Mouse (Mus musculus) forebrain, embryonic 10.5 days (tissue): Measurements from ENCODE around the gene Adam15. TPM values are rescaled to one million over a fixed set of nuclear protein-coding genes. Genes with fewer than 3 reads are reported as not detected.

Experiments used
- DNase-seq: peaks from one replicate; pipeline ENCODE4 v3.0.0-alpha.2; 2017; ENCODE audit warnings: low spot score; ENCODE audit errors: extremely low spot score
- H3K27ac ChIP-seq: fragments of 300-500 bp; sonication (generic); 2 replicates; pipeline ENCODE4 v1.5.1; 2016; ENCODE audit warnings: mild to moderate bottlenecking
- H3K27me3 ChIP-seq: fragments of 300-500 bp; sonication (generic); 2 replicates; pipeline ENCODE4 v1.6.1; 2016; ENCODE audit warnings: mild to moderate bottlenecking; ENCODE audit not compliant: poor library complexity, severe bottlenecking
- H3K36me3 ChIP-seq: fragments of 300-500 bp; sonication (generic); replicated peaks from 2 replicates; pipeline ENCODE4 v1.6.1; 2016; ENCODE audit warnings: mild to moderate bottlenecking, moderate library complexity
- H3K4me1 ChIP-seq: fragments of 300-500 bp; sonication (generic); 2 replicates; pipeline ENCODE4 v1.6.1; 2016
- H3K4me3 ChIP-seq: fragments of 300-500 bp; sonication (generic); 2 replicates; pipeline ENCODE4 v1.5.1; 2016; ENCODE audit warnings: mild to moderate bottlenecking, moderate library complexity
- H3K9me3 ChIP-seq: fragments of 300-500 bp; sonication (generic); 2 replicates; pipeline ENCODE4 v1.6.1; 2016; ENCODE audit warnings: mild to moderate bottlenecking, moderate library complexity
- WGBS: fragments of 180-500 bp; shearing (Covaris S2); methylation state at CpG from one replicate; pipeline ENCODE4 v1.1.7; 2016; 5-methylcytosine and 5-hydroxymethylcytosine counted together
- polyA plus RNA-seq: library from polyadenylated mRNA; unstranded; fragments of >200 nt; fragmentation: Nextera tagmentation; extraction: Ambion mirVana; gene quantifications from 2 replicates; pipeline ENCODE4 v1.2.1, GENCODE M21; 2016

The Adam15 gene
- polyA plus RNA-seq, 1 experiment from 2014 or later = 32.1 TPM

- 82% methylated on average over 8 of the region's 8 CpGs for WGBS
- H3K9me3 ChIP-seq = no peaks in the 10 kb centered on the region
- H3K4me1 ChIP-seq = peaks cover 11% of the 10 kb centered on the region
- DNase-seq = no peak
- no peak overlapping the region for H3K27ac ChIP-seq
- H3K36me3 ChIP-seq = no peaks in the 10 kb centered on the region
- H3K4me3 ChIP-seq = no peak overlapping the region
- H3K27me3 ChIP-seq = peaks cover 29% of the 10 kb centered on the region
These were observed 54.0 kb downstream of the Adam15 start for GRCm38 (mm10) chr3:89295685-89296230.

DNA sequence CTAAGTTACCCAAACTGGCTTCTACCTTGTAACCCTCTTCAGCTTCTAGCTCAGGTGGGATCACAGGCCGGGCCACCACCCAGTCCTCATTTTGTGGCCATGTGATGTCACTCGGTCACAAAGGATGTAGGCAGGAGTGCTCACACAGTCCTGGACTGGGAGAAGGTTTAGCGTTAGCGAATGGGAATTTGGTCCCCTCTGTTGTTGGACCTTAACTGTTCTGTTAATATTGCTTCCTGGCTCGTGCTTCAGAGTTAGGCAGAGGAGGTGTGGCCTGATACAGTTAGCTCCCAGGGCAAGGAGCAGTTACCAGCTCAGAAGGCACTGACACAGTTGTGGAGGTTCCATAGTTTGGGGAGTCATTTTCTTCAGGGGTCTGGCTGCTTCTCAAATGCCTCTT is 55.6 kb downstream of the Adam15 start:
- no peak for DNase-seq
- no peaks in the 10 kb centered on the region for H3K36me3 ChIP-seq
- H3K4me3 ChIP-seq = no peak overlapping the region
- no peak overlapping the region for H3K27ac ChIP-seq
- H3K27me3 ChIP-seq = peaks cover 14% of the 10 kb centered on the region
- no peaks in the 10 kb centered on the region for H3K9me3 ChIP-seq
- 83% methylated on average over 5 of the region's 5 CpGs for WGBS
- H3K4me1 ChIP-seq = peaks cover 1% of the 10 kb centered on the region

GRCm38 (mm10) chr3:89293247-89293918 is 56.4 kb downstream of the Adam15 start:
- Histone ChIP-seq H3K36me3 (no peaks in the 10 kb centered on the region), H3K4me1 (peaks cover 7% of the 10 kb centered on the region), H3K4me3 (no peak overlapping the region), H3K9me3 (no peaks in the 10 kb centered on the region), H3K27me3 (peaks cover 6% of the 10 kb centered on the region), H3K27ac (no peak overlapping the region)
- WGBS = 94% methylated on average over 11 of the region's 11 CpGs
- DNase-seq = no peak

- no peak for DNase-seq
- Histone ChIP-seq H3K36me3 (no peaks in the 10 kb centered on the region), H3K27ac (no peak overlapping the region), H3K4me1 (peaks cover 14% of the 10 kb centered on the region), H3K9me3 (no peaks in the 10 kb centered on the region), H3K4me3 (no peak overlapping the region), H3K27me3 (no peaks in the 10 kb centered on the region)
- 75% methylated on average over 5 of the region's 5 CpGs for WGBS
These were observed 57.5 kb downstream of the Adam15 start for GRCm38 (mm10) chr3:89292303-89292702.

GRCm38 (mm10) chr3:89291874-89292273 is 57.9 kb downstream of the Adam15 start:
- Histone ChIP-seq H3K4me3 (no peak overlapping the region), H3K27ac (no peak overlapping the region), H3K9me3 (no peaks in the 10 kb centered on the region), H3K27me3 (no peaks in the 10 kb centered on the region), H3K4me1 (peaks cover 19% of the 10 kb centered on the region), H3K36me3 (no peaks in the 10 kb centered on the region)
- 83% methylated on average over 10 of the region's 10 CpGs for WGBS
- no peak for DNase-seq

Other genes with a start within 250 kb of the Adam15 start
- gene Gm43738, start 248.9 kb downstream of the Adam15 start, polyA plus RNA-seq = not detected in 2 replicates
- gene Fdps, start 248.0 kb downstream of the Adam15 start, polyA plus RNA-seq = 327 and 359 TPM in 2 replicates
- gene Pklr, start 213.9 kb downstream of the Adam15 start, polyA plus RNA-seq = 4.5 and 5.6 TPM in 2 replicates
- gene Hcn3, start 189.8 kb downstream of the Adam15 start, polyA plus RNA-seq = 4.8 and 5.5 TPM in 2 replicates
- gene Clk2, start 185.2 kb downstream of the Adam15 start, polyA plus RNA-seq = 33.7 and 34.2 TPM in 2 replicates
- 100 and 103 TPM in 2 replicates for gene Scamp3, start 172.5 kb downstream of the Adam15 start, polyA plus RNA-seq
- 25.1 and 25.6 TPM in 2 replicates for gene Fam189b, start 166.9 kb downstream of the Adam15 start, polyA plus RNA-seq
- gene Gba, start 147.1 kb downstream of the Adam15 start, polyA plus RNA-seq = 34.2 and 34.7 TPM in 2 replicates
- 65.8 and 78.2 TPM in 2 replicates for gene Thbs3, start 134.8 kb downstream of the Adam15 start, polyA plus RNA-seq
- 227 and 242 TPM in 2 replicates for gene Mtx1, start 122.9 kb downstream of the Adam15 start, polyA plus RNA-seq
- 1.7 and 1.8 TPM in 2 replicates for gene Muc1, start 120.9 kb downstream of the Adam15 start, polyA plus RNA-seq
- gene Krtcap2, start 104.0 kb downstream of the Adam15 start, polyA plus RNA-seq = 260 and 275 TPM in 2 replicates
- gene Trim46, start 103.7 kb downstream of the Adam15 start, polyA plus RNA-seq = 4.4 and 5.4 TPM in 2 replicates
- 76.7 and 78.6 TPM in 2 replicates for gene Dpm3, start 90.6 kb downstream of the Adam15 start, polyA plus RNA-seq
- gene Slc50a1, start 79.4 kb downstream of the Adam15 start, polyA plus RNA-seq = 25.1 and 26.0 TPM in 2 replicates
- gene Efna1, start 68.9 kb downstream of the Adam15 start, polyA plus RNA-seq = 12.9 and 13.2 TPM in 2 replicates
- gene Efna3, start 27.0 kb downstream of the Adam15 start, polyA plus RNA-seq = 3.0 and 4.0 TPM in 2 replicates
- gene Efna4, start 12.0 kb downstream of the Adam15 start, polyA plus RNA-seq = 27.6 and 28.7 TPM in 2 replicates
- gene Dcst2, start 12.0 kb upstream of the Adam15 start, polyA plus RNA-seq = 0.06 and 0.16 TPM in 2 replicates
- 0.23 TPM in 1 of 2 replicates, not detected in the other for gene Dcst1, start 15.3 kb upstream of the Adam15 start, polyA plus RNA-seq
- 0.65 and 0.69 TPM in 2 replicates for gene Zbtb7b, start 44.8 kb upstream of the Adam15 start, polyA plus RNA-seq
- 0.15 and 0.23 TPM in 2 replicates for gene Lenep, start 52.8 kb upstream of the Adam15 start, polyA plus RNA-seq
- 27.0 and 29.8 TPM in 2 replicates for gene Flad1, start 61.9 kb upstream of the Adam15 start, polyA plus RNA-seq
- 681 and 720 TPM in 2 replicates for gene Cks1b, start 68.4 kb upstream of the Adam15 start, polyA plus RNA-seq
- gene Shc1, start 68.4 kb upstream of the Adam15 start, polyA plus RNA-seq = 49.4 and 53.2 TPM in 2 replicates
- gene Pygo2, start 80.2 kb upstream of the Adam15 start, polyA plus RNA-seq = 34.9 and 40.9 TPM in 2 replicates
- 16.4 and 16.6 TPM in 2 replicates for gene Pbxip1, start 86.7 kb upstream of the Adam15 start, polyA plus RNA-seq
- gene Pmvk, start 104.5 kb upstream of the Adam15 start, polyA plus RNA-seq = 72.0 and 75.3 TPM in 2 replicates
- 0.81 and 0.92 TPM in 2 replicates for gene Kcnn3, start 170.2 kb upstream of the Adam15 start, polyA plus RNA-seq